Mouse (Mus musculus): Measurements from ENCODE around the gene Mov10.

DNA sequence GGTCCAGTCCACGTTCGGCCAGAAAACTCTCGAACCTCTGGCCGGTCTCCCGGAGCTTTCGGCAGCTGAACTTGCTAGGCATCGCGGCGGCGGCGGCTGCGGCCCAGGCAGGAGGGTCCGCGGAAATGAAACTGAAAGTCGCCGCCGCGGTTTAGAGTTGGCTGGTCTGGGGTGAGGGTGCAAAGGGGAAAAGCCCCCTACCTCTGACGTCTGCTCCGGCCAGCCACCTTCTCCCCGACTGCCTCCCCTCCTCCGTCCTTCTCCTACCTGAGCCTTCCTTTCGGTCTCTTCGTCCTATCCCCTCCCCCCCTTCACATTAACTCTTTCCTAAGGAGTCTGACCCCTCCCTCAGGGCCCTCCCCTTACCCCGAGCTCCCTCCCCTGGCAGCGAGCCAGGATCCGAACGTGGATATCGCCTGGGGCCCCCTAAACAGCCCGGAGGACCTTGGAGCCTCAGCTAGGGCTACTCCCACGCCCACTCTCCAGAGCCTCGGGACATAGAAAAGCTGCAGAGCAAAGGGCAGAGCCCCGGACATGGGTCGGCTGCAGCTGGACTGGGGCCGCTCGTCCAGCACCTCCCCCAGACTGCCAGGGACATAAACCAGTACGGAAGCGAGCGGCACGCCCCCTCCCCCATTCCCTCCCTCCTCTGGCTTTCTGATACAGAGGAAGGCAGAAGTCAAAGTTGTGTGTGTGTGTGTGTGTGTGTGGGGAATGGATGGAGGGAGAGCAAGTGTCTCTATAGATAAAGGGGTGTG, at the start of gene Mov10:
- TF ChIP-seq CTCF (IDR thresholded peaks at IDR 0.05; ENCODE audit: low read depth) = no peak
- no peak for TF ChIP-seq EP300 (optimal IDR thresholded peaks at IDR 0.05)

Measured in stomach, postnatal 0 days (tissue).